Mouse (Mus musculus) neural tube, embryonic 11.5 days (tissue): ENCODE measurements around the gene Cyp2u1. TPM values are rescaled to one million over a fixed set of nuclear protein-coding genes. Genes with fewer than 3 reads are reported as not detected.

ENCODE experiments used
- ATAC-seq: fragments of 200-750 bp; cut with Nextera tagmentation; 2 replicates; pipeline ENCODE4 v1.8.0; 2017; ENCODE audit warnings: moderate number of reproducible peaks, mild to moderate bottlenecking, moderate TSS enrichment, moderate library complexity; ENCODE audit not compliant: insufficient read depth, low FRiP score, low TSS enrichment
- DNase-seq: peaks from one replicate; pipeline ENCODE4 v3.0.0-alpha.2; 2015; ENCODE audit warnings: low spot score
- H3K27ac ChIP-seq: fragments of 300-500 bp; sonication (generic); 2 replicates; pipeline ENCODE4 v1.5.1; 2014; ENCODE audit warnings: low read depth, mild to moderate bottlenecking, low read length
- H3K27me3 ChIP-seq: fragments of 300-500 bp; sonication (generic); 2 replicates; pipeline ENCODE4 v1.6.1; 2014; ENCODE audit warnings: mild to moderate bottlenecking, low read length, mixed read lengths; ENCODE audit not compliant: control insufficient read depth, insufficient read depth
- H3K36me3 ChIP-seq: fragments of 300-500 bp; sonication (generic); 2 replicates; pipeline ENCODE4 v1.6.1; 2014; ENCODE audit warnings: mild to moderate bottlenecking, low read length, moderate library complexity, mixed read lengths; ENCODE audit not compliant: control insufficient read depth, insufficient read depth
- H3K4me1 ChIP-seq: fragments of 300-500 bp; sonication (generic); 2 replicates; pipeline ENCODE4 v1.6.1; 2014; ENCODE audit warnings: low read length, mixed read lengths; ENCODE audit not compliant: control insufficient read depth, insufficient read depth
- H3K4me2 ChIP-seq: fragments of 300-500 bp; sonication (generic); 2 replicates; pipeline ENCODE4 v1.6.1; 2014; ENCODE audit warnings: low read depth, mild to moderate bottlenecking, moderate library complexity
- H3K4me3 ChIP-seq: fragments of 300-500 bp; sonication (generic); 2 replicates; pipeline ENCODE4 v1.5.1; 2014; ENCODE audit warnings: low read depth, low read length
- H3K9ac ChIP-seq: fragments of 300-500 bp; sonication (generic); 2 replicates; pipeline ENCODE4 v1.6.1; 2014; ENCODE audit warnings: mild to moderate bottlenecking, low read length
- H3K9me3 ChIP-seq: fragments of 300-500 bp; sonication (generic); 2 replicates; pipeline ENCODE4 v1.6.1; 2016; ENCODE audit warnings: low read length; ENCODE audit not compliant: control insufficient read depth
- WGBS: fragments of 180-500 bp; shearing (Covaris S2); extraction: QIAGEN DNeasy Blood & Tissue Kit; methylation state at CpG from one replicate; pipeline ENCODE4 v1.1.7; 2014; 5-methylcytosine and 5-hydroxymethylcytosine counted together
- polyA plus RNA-seq: library from polyadenylated mRNA; unstranded; fragments of >200 nt; fragmentation: Nextera tagmentation; extraction: Ambion mirVana; gene quantifications from 2 replicates; pipeline ENCODE4 v1.2.1, GENCODE M21; 2014

The Cyp2u1 gene
- 2.2 and 2.3 TPM in 2 replicates for polyA plus RNA-seq

DNA sequence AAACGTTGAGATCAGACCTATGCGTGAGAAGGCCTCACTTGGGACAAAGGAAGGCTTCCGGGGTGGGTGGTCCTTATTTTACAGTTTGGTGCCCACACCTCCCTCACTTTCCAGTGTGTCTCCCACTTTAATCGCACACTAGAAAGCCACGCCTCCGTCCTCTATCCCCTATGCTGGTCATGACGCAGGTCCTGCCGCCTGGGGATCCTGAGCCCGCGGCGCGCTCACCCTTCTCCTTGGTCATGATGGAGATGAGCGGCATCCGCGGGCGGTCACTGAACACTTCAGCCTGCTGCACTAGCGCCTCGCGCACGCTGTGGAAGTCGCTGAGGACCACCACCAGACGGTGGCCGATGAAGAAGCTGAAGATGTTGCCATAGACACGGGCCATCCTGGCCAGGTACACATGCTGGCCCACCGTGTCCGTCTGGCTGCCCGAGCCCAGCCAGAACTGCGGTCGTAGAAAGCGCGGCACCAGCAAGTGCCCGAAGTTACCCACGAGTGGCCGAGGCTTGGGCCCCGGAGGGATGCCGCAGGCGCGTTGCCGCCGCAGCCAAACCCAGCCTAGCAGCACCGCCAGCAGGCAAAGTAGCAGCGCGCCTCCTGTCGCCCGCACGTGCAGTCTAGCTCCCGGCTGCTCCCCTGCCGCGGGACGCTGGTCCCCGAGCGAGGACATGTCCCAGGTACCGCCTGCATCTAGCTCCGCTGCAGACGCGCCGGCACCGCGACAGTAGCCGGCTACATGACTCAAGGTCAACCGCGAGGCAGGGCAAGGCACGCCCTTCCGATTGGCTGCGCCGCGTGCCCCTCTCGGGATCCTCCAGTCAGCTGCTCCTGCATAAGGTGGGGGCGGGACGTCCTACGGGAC is at the start of gene Cyp2u1:
Gene Cyp2u1 (minus strand): TSS at position 776 of the 868 bp plus-strand sequence.
- H3K27me3 ChIP-seq, result no peaks in the 10 kb centered on the region
- peak; percentile 98 for ATAC-seq
- H3K36me3 ChIP-seq, result no peaks in the 10 kb centered on the region
- H3K27ac ChIP-seq, result peak within 1 kb of the TSS; percentile 70; the same call in 1 of the 2 replicates
- peak within 1 kb of the TSS; percentile 68 for H3K4me3 ChIP-seq
- no peaks in the 10 kb centered on the region for H3K9me3 ChIP-seq
- DNase-seq, result peak; percentile 92
- H3K4me2 ChIP-seq, result peak within 1 kb of the TSS; percentile 98
- WGBS, result under 1% methylated on average over 71 of the region's 71 CpGs
- no peaks in the 10 kb centered on the region for H3K4me1 ChIP-seq
- peak within 1 kb of the TSS; percentile 69 for H3K9ac ChIP-seq

DNA sequence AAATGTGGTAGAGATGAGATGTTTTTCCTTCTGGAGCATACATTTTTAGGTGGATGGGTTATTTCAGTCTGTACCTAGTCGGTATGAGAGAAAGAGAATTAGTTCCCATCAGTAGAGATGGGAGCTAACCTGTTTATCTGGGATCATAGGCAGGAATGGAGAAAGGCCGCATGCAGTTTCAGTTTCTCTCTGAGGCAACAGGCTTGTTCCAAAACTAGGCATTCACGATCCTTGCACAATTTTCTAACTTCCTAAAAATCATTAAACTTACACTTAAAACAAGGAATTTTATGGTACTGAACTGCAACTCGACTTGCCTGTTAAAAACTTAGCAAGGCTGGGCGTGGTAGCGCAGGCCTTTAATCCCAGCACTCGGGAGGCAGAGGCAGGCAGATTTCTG is 47.5 kb upstream of the Cyp2u1 start:
- ATAC-seq (no peak), DNase-seq (no peak)
- WGBS, result 90% methylated on average over 7 of the region's 7 CpGs
- no peak overlapping the region for H3K4me2 ChIP-seq
- no peak overlapping the region for H3K9ac ChIP-seq
- no peaks in the 10 kb centered on the region for H3K9me3 ChIP-seq
- H3K36me3 ChIP-seq, result no peaks in the 10 kb centered on the region
- H3K27me3 ChIP-seq, result no peaks in the 10 kb centered on the region
- H3K27ac ChIP-seq, result no peak overlapping the region
- no peak overlapping the region for H3K4me3 ChIP-seq
- H3K4me1 ChIP-seq, result no peaks in the 10 kb centered on the region

DNA sequence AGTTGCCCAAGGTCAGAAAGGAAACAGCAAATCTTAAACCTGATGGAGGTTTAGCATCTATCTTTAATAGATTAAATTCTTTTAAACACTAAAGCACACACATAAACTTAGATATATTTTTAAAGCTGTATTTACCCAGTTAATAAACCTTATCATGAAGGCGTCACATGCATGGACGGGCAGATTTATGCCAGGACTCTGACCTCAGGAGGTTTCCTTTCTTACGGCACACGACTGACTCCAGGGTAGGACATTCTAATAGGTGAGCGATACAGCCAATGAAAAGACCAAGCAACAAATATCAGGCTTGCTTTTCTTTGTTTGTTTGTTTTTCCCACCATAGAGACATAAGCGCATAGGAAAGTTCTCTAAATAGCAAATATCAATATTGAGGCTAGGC is 46.0 kb upstream of the Cyp2u1 start:
- H3K9ac ChIP-seq, result no peak overlapping the region
- H3K27me3 ChIP-seq, result no peaks in the 10 kb centered on the region
- no peaks in the 10 kb centered on the region for H3K4me1 ChIP-seq
- ATAC-seq (no peak), DNase-seq (no peak)
- H3K27ac ChIP-seq, result no peak overlapping the region
- no peaks in the 10 kb centered on the region for H3K36me3 ChIP-seq
- no peak overlapping the region for H3K4me2 ChIP-seq
- 83% methylated on average over 6 of the region's 6 CpGs for WGBS
- no peak overlapping the region for H3K4me3 ChIP-seq
- no peaks in the 10 kb centered on the region for H3K9me3 ChIP-seq

DNA sequence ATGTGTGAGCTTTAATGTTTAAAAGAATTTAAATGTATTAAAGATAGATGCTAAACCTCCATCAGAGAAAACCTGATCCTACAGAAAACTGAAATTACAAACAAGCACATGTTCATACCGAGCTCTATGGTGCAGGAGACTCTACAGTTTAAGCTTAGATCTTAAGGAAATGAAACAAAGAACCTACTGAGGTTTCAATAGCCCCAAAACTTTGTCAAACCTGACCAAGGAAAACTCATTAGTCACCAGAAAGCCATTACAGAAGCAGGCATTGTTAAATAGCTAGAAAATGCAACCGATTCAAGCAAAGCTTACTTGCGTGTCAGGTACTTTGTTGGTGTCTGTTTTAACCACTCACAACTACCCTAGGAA is 45.5 kb upstream of the Cyp2u1 start:
- H3K4me1 ChIP-seq, result no peaks in the 10 kb centered on the region
- H3K27me3 ChIP-seq, result no peaks in the 10 kb centered on the region
- H3K9ac ChIP-seq, result no peak overlapping the region
- ATAC-seq, result no peak
- no peak overlapping the region for H3K4me2 ChIP-seq
- DNase-seq, result no peak
- no peak overlapping the region for H3K4me3 ChIP-seq
- H3K36me3 ChIP-seq, result no peaks in the 10 kb centered on the region
- no peak overlapping the region for H3K27ac ChIP-seq
- 83% methylated on average over 3 of the region's 3 CpGs for WGBS
- H3K9me3 ChIP-seq, result no peaks in the 10 kb centered on the region

DNA sequence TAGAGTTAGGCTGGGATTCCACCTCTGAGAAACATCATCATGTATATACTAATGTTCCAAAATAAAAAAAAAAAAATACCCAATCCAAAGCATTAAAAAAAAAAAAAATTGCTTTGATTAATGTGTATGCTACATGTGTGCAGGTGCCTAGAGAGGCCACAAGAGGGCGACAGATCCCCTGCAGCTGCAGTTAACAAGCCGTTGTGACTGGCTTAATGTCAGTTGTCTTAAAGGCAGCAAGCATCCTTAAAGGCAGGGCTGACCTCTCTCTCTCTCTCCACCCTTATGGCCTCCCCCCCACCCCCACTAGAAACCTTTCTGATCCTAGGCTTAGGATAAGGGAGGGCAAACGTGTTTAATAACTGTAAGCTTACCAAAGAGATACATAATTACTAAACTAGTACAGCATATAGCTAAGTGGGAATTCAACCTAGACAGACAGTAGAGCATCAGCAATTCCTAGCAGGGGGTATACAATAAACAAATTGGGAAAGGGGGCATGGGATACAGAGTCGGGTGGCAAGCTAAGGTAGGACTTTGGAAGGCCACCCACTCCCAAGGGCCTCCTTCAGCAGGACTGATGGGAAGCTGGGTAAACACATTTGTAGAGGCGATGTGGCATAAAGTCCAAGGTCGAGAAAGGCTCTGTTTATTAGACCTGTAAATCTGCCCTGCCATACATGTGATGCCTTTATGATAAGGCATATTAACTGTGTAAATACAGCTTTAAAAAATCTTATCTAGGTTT is 45.0 kb upstream of the Cyp2u1 start:
- Histone ChIP-seq H3K4me1 (no peaks in the 10 kb centered on the region), H3K9ac (no peak overlapping the region), H3K4me2 (no peak overlapping the region), H3K27me3 (no peaks in the 10 kb centered on the region), H3K36me3 (no peaks in the 10 kb centered on the region), H3K9me3 (no peaks in the 10 kb centered on the region), H3K27ac (no peak overlapping the region), H3K4me3 (no peak overlapping the region)
- 50% methylated on average over 6 of the region's 6 CpGs for WGBS
- peak; percentile 37 for DNase-seq
- peak; percentile 27; the same call in 1 of the 2 replicates for ATAC-seq

DNA sequence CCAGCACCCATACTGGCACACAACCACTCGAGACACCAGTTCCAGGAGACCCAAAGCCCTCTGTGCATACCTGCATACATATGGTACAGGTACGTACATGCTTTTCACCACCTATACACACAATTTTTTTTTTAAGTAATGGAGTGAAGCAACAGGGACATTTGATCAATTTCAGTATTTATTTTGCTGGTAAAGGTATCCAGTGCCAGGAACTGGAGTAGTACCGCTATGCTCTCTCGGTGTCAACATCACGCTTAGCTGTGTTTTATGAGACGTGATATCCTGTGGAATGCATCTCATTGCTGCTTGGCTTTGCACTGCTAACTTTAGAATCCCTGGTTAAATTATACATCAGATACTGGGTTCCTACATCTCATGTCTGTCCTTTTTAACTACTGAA is 42.9 kb upstream of the Cyp2u1 start:
- 94% methylated on average over 6 of the region's 6 CpGs for WGBS

DNA sequence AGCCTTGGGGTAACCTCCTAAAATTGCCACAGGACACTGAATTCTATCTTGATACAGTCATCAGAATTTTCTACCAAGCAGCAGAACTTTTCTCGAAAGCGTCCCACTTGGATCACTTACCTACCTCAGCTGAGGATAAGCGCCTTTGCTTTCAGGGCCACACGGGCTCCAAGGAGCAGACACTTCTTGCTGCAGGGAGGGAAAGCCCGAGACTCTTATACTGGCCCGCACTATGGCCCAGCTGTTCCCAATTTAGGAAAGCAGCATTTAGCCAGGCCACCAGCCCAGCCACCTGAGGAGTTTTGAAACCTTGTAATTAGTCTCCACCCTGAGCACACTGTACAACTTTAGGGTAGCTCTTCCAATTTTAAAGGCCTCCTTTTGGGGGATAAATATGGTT is 40.3 kb upstream of the Cyp2u1 start:
- no peaks in the 10 kb centered on the region for H3K27me3 ChIP-seq
- H3K27ac ChIP-seq, result no peak overlapping the region
- no peak overlapping the region for H3K4me2 ChIP-seq
- WGBS, result 88% methylated on average over 6 of the region's 6 CpGs
- no peaks in the 10 kb centered on the region for H3K9me3 ChIP-seq
- no peaks in the 10 kb centered on the region for H3K4me1 ChIP-seq
- H3K9ac ChIP-seq, result no peak overlapping the region
- no peak overlapping the region for H3K4me3 ChIP-seq
- no peak for ATAC-seq
- DNase-seq, result no peak
- H3K36me3 ChIP-seq, result no peaks in the 10 kb centered on the region

More for the DNA sequence above, 42.9 kb upstream of the Cyp2u1 start:
- DNase-seq (no peak), ATAC-seq (no peak)
- H3K4me1 ChIP-seq, result no peaks in the 10 kb centered on the region
- no peak overlapping the region for H3K27ac ChIP-seq
- no peak overlapping the region for H3K4me2 ChIP-seq
- H3K27me3 ChIP-seq, result no peaks in the 10 kb centered on the region
- H3K36me3 ChIP-seq, result no peaks in the 10 kb centered on the region
- H3K9ac ChIP-seq, result no peak overlapping the region
- H3K4me3 ChIP-seq, result no peak overlapping the region
- no peaks in the 10 kb centered on the region for H3K9me3 ChIP-seq

DNA sequence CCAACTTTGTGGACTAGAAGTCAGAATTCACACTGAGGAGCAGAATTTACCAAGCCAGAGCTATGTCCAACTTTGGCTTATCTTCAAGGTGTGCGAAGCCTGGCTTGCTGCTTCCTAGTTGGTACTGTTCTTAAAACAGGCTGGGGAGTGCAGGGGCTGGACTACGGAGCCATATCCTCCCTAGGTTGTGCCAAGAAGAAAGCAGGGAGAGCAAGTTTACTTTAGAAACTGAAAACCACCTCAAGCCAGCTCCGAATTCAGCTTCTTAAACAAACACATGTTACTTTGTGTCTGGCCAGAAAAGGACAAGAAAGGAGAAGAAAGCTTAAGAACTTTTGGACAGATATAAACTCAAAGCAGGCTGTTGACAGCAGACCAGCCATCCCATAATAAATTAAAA is 37.9 kb upstream of the Cyp2u1 start:
- DNase-seq (no peak), ATAC-seq (no peak)
- H3K27ac ChIP-seq, result no peak overlapping the region
- no peaks in the 10 kb centered on the region for H3K36me3 ChIP-seq
- no peak overlapping the region for H3K4me2 ChIP-seq
- H3K27me3 ChIP-seq, result no peaks in the 10 kb centered on the region
- H3K9ac ChIP-seq, result no peak overlapping the region
- H3K4me1 ChIP-seq, result no peaks in the 10 kb centered on the region
- H3K9me3 ChIP-seq, result no peaks in the 10 kb centered on the region
- WGBS, result 74% methylated on average over 3 of the region's 3 CpGs
- no peak overlapping the region for H3K4me3 ChIP-seq
